In genomic region chr11:97585932-97586331, GRCm38 (mm10) we compare ENCODE assay signal across 14 mouse cellular contexts. TPM values are rescaled to one million over a fixed set of nuclear protein-coding genes. Genes with fewer than 3 reads are reported as not detected.
DNase-seq lines count a peak whose midpoint lies in the region; ATAC-seq and TF ChIP-seq lines count a peak whose summit lies in the region.
"Had no signal": no experiment of that assay in that cellular context is flagged by ENCODE, and none has a peak within 500 bp of the region (broad histone marks: within the 10 kb centered on the region; RNA-seq: fewer than 3 reads in every experiment).

No protein-coding gene starts in this region.

- no peak for TF ChIP-seq POLR2A in thymus, adult 2 months (IDR thresholded peaks at IDR 0.05; ENCODE audit: control insufficient read depth, extremely low read depth, insufficient read depth, low read length, poor library complexity)

- H3K9ac ChIP-seq in liver, embryonic 11.5 days (ENCODE audit: low read depth, low read length) = no peak overlapping the region
- H3K9ac ChIP-seq in intestine, postnatal 0 days (ENCODE audit: low read depth, low read length) = no peak overlapping the region
- H3K9ac ChIP-seq: liver, embryonic 14.5 days had no signal

- no peak for DNase-seq in liver, embryonic 11.5 days (ENCODE audit: low spot score)
- no peak for DNase-seq in liver
- DNase-seq in lung, adult 18-20 months = peak; percentile 84 to 90
- DNase-seq in thymus, adult 2 months = no peak
- no peak for DNase-seq in left cerebral cortex, postnatal 14 days (ENCODE audit: low spot score in 2 of 2)
- DNase-seq in left cerebral cortex, postnatal 25 days (ENCODE audit: low spot score in 2 of 2) = no peak
- no peak for DNase-seq in spleen, postnatal 14 days (ENCODE audit: low spot score in 2 of 2)
- DNase-seq: cerebellum, postnatal 25 days; gastrocnemius, adult 2 months; right cerebral cortex, postnatal 14 days had no signal

- intact Hi-C loops in left cerebral cortex, postnatal 14 days (cut with DNase I) = no loop called here
- intact Hi-C loops in left cerebral cortex, postnatal 25 days (cut with DNase I) = no loop called here

- H3K4me2 ChIP-seq in liver, embryonic 11.5 days = peak overlapping the region; percentile 16; the same call in 1 of the 2 replicates
- no peak overlapping the region for H3K4me2 ChIP-seq in intestine, postnatal 0 days (replicated peaks; ENCODE audit: low read depth)

- no peak overlapping the region for H3K27ac ChIP-seq in liver, embryonic 11.5 days (ENCODE audit: low read depth, low read length)
- H3K27ac ChIP-seq in intestine, postnatal 0 days (ENCODE audit: low read depth, low read length) = no peak overlapping the region
- no peak overlapping the region for H3K27ac ChIP-seq in thymus, adult 2 months (ENCODE audit: control insufficient read depth, insufficient read depth, low read length)
- H3K27ac ChIP-seq: gastrocnemius, adult 2 months; liver, embryonic 14.5 days had no signal

- H3K4me1 ChIP-seq in liver, embryonic 11.5 days (replicated peaks; ENCODE audit: control insufficient read depth, insufficient read depth, low read length) = peaks cover 3% of the 10 kb centered on the region; the same call in 1 of the 2 replicates
- H3K4me1 ChIP-seq in intestine, postnatal 0 days (replicated peaks; ENCODE audit: control insufficient read depth, insufficient read depth, low read length) = 0 out of 2 replicates have a peak, but pooled peaks cover 3% of the 10 kb centered on the region
- no peaks in the 10 kb centered on the region for H3K4me1 ChIP-seq in thymus, adult 2 months (replicated peaks; ENCODE audit: control insufficient read depth, insufficient read depth, low read length)

- WGBS in liver, embryonic 11.5 days = 24% methylated on average over 10 of the region's 10 CpGs
- 32% methylated on average over 10 of the region's 10 CpGs for WGBS in intestine, postnatal 0 days
- WGBS in thymus, adult 2 months = 72% methylated on average over 10 of the region's 10 CpGs

- H3K36me3 ChIP-seq in liver, embryonic 11.5 days (ENCODE audit: control insufficient read depth, insufficient read depth, low read length) = no peaks in the 10 kb centered on the region
- H3K36me3 ChIP-seq in intestine, postnatal 0 days (ENCODE audit: control insufficient read depth, insufficient read depth) = no peaks in the 10 kb centered on the region
- H3K36me3 ChIP-seq in thymus, adult 2 months (ENCODE audit: control insufficient read depth, insufficient read depth, low read length) = no peaks in the 10 kb centered on the region

- H3K27me3 ChIP-seq in liver, embryonic 11.5 days (replicated peaks; ENCODE audit: control insufficient read depth, insufficient read depth, low read length) = 0 out of 2 replicates have a peak, but pooled peaks cover 7% of the 10 kb centered on the region
- H3K27me3 ChIP-seq in intestine, postnatal 0 days (replicated peaks; ENCODE audit: control insufficient read depth, insufficient read depth, low read length) = no peaks in the 10 kb centered on the region
- H3K27me3 ChIP-seq in thymus, adult 2 months (ENCODE audit: control insufficient read depth, insufficient read depth, low read length) = no peaks in the 10 kb centered on the region

- ATAC-seq in liver, embryonic 11.5 days (replicated peaks; ENCODE audit: low FRiP score) = no peak
- peak; percentile 47 for ATAC-seq in intestine, postnatal 0 days
- ATAC-seq: Patski had no signal

- TF ChIP-seq CTCF in intestine, postnatal 0 days (IDR thresholded peaks at IDR 0.05; ENCODE audit: low read depth) = no peak
- no peak for TF ChIP-seq CTCF in thymus, adult 2 months (IDR thresholded peaks at IDR 0.05; ENCODE audit: borderline replicate concordance, control insufficient read depth, extremely low read depth, insufficient read depth, low read length, poor library complexity)

- H3K9me3 ChIP-seq in liver, embryonic 11.5 days (ENCODE audit: control insufficient read depth, low read length) = no peaks in the 10 kb centered on the region
- no peaks in the 10 kb centered on the region for H3K9me3 ChIP-seq in intestine, postnatal 0 days (ENCODE audit: control insufficient read depth)

- H3K4me3 ChIP-seq in liver, embryonic 11.5 days (ENCODE audit: low read depth, low read length) = no peak overlapping the region
- H3K4me3 ChIP-seq in intestine, postnatal 0 days (ENCODE audit: low read depth, low read length) = no peak overlapping the region
- H3K4me3 ChIP-seq in thymus, adult 2 months (ENCODE audit: control insufficient read depth, insufficient read depth, low read length) = no peak overlapping the region
- H3K4me3 ChIP-seq: gastrocnemius, adult 2 months; myocyte had no signal

RNA-seq across cellular contexts. Expression of gene Srcin1, which starts 9.9 kb away (rescaled TPM):
- 0.13 and 0.14 TPM in 2 replicates for polyA plus RNA-seq in liver, embryonic 11.5 days (2014; fragmentation: Nextera tagmentation; extraction: Ambion mirVana)
- 0.18 and 0.24 TPM in 2 replicates for polyA plus RNA-seq in intestine, postnatal 0 days (2015; fragmentation: Nextera tagmentation; extraction: Ambion mirVana)
- polyA plus RNA-seq in thymus, adult 2 months (2012; rRNA removed) = 0.32 and 0.55 TPM in 2 replicates
- total RNA-seq in left cerebral cortex, postnatal 14 days (2021) = 100 to 1,000 TPM; 341 to 382 TPM
- total RNA-seq in left cerebral cortex, postnatal 25 days (2021) = 100 to 1,000 TPM; 323 to 339 TPM
- polyA plus RNA-seq: myocyte had no signal

RNA-seq across cellular contexts. Expression of gene Epop, which starts 43.6 kb away (rescaled TPM):
- polyA plus RNA-seq in liver, embryonic 11.5 days (2014; fragmentation: Nextera tagmentation; extraction: Ambion mirVana) = 4.1 and 4.8 TPM in 2 replicates
- polyA plus RNA-seq in intestine, postnatal 0 days (2015; fragmentation: Nextera tagmentation; extraction: Ambion mirVana) = 1.1 and 1.3 TPM in 2 replicates
- polyA plus RNA-seq in thymus, adult 2 months (2012; rRNA removed) = 5.6 and 8.4 TPM in 2 replicates
- total RNA-seq in left cerebral cortex, postnatal 14 days (2021) = 10 to 100 TPM; 34.7 to 37.7 TPM
- 10 to 100 TPM; 77.4 to 92.2 TPM for total RNA-seq in left cerebral cortex, postnatal 25 days (2021)

Comparison
In these comparisons a context has a peak if more than half of its experiments do, and no peak if none do; other contexts are left out.
1. DNase-seq: peak in lung, adult 18-20 months (2 of 2); none in liver, embryonic 11.5 days (single experiment), liver (single experiment), thymus, adult 2 months (single experiment), left cerebral cortex, postnatal 14 days (0 of 2), left cerebral cortex, postnatal 25 days (0 of 2) and spleen, postnatal 14 days (0 of 2).